8 mouse cellular contexts compared by ENCODE assay signal in genomic region chr5:140336680-140337079, GRCm38 (mm10). TPM values are rescaled to one million over a fixed set of nuclear protein-coding genes. Genes with fewer than 3 reads are reported as not detected.
DNase-seq lines count a peak whose midpoint lies in the region; ATAC-seq lines count a peak whose summit lies in the region.
"Had no signal": no experiment of that assay in that cellular context is flagged by ENCODE, and none has a peak within 500 bp of the region (broad histone marks: within the 10 kb centered on the region; RNA-seq: fewer than 3 reads in every experiment).

No protein-coding gene starts in this region.

- H3K27ac ChIP-seq in intestine, embryonic 14.5 days (ENCODE audit: low read depth): no peak overlapping the region
- no peak overlapping the region for H3K27ac ChIP-seq in intestine, embryonic 15.5 days
- H3K27ac ChIP-seq: liver, embryonic 15.5 days had no signal

- ATAC-seq in intestine, embryonic 14.5 days (replicated peaks; ENCODE audit: low FRiP score, low TSS enrichment, low read depth): no peak
- no peak for ATAC-seq in intestine, embryonic 15.5 days
- no peak for ATAC-seq in erythroid progenitor cell, adult 5-6 weeks (replicated peaks; ENCODE audit: low FRiP score, poor library complexity, severe bottlenecking)

- H3K4me2 ChIP-seq in intestine, embryonic 14.5 days (ENCODE audit: low read length): no peak overlapping the region
- no peak overlapping the region for H3K4me2 ChIP-seq in intestine, embryonic 15.5 days (replicated peaks)
- H3K4me2 ChIP-seq: liver, embryonic 15.5 days had no signal

- H3K4me3 ChIP-seq in intestine, embryonic 14.5 days (ENCODE audit: low read depth, low read length): no peak overlapping the region
- no peak overlapping the region for H3K4me3 ChIP-seq in intestine, embryonic 15.5 days (replicated peaks)
- H3K4me3 ChIP-seq: liver, embryonic 15.5 days had no signal

- 88% methylated on average over 1 of the region's 1 CpGs for WGBS in intestine, embryonic 14.5 days
- 81% methylated on average over 1 of the region's 1 CpGs for WGBS in intestine, embryonic 15.5 days

- peaks cover 47% of the 10 kb centered on the region for H3K36me3 ChIP-seq in intestine, embryonic 14.5 days (ENCODE audit: control insufficient read depth, insufficient read depth, low read length)
- H3K36me3 ChIP-seq in intestine, embryonic 15.5 days: peaks cover 18% of the 10 kb centered on the region; the same call in 1 of the 2 replicates

- no peak overlapping the region for H3K9ac ChIP-seq in intestine, embryonic 14.5 days (ENCODE audit: low read length)
- no peak overlapping the region for H3K9ac ChIP-seq in intestine, embryonic 15.5 days
- H3K9ac ChIP-seq: liver, embryonic 15.5 days had no signal

- no peaks in the 10 kb centered on the region for H3K9me3 ChIP-seq in intestine, embryonic 14.5 days (ENCODE audit: control insufficient read depth, low read length)
- H3K9me3 ChIP-seq in intestine, embryonic 15.5 days: no peaks in the 10 kb centered on the region
- H3K9me3 ChIP-seq: liver, embryonic 15.5 days had no signal

- H3K4me1 ChIP-seq in intestine, embryonic 14.5 days (replicated peaks; ENCODE audit: control insufficient read depth, insufficient read depth, low read length): no peaks in the 10 kb centered on the region
- 0 out of 2 replicates have a peak, but pooled peaks cover 5% of the 10 kb centered on the region for H3K4me1 ChIP-seq in intestine, embryonic 15.5 days (replicated peaks)

- peak; percentile 70 for DNase-seq in intestine, embryonic 14.5 days (ENCODE audit: low spot score)
- DNase-seq in urinary bladder, postnatal 25 days (ENCODE audit: low spot score): peak; percentile 39
- no peak for DNase-seq in urinary bladder, adult 2 months (ENCODE audit: low spot score)
- peak; percentile 33 to 44 for DNase-seq in cerebellum, postnatal 36 days
- peak; percentile 22 for DNase-seq in lung, postnatal 25 days (ENCODE audit: low spot score)

- no peaks in the 10 kb centered on the region for H3K27me3 ChIP-seq in intestine, embryonic 14.5 days (replicated peaks; ENCODE audit: control insufficient read depth, insufficient read depth, low read length)
- no peaks in the 10 kb centered on the region for H3K27me3 ChIP-seq in intestine, embryonic 15.5 days (replicated peaks)
- H3K27me3 ChIP-seq: liver, embryonic 15.5 days had no signal

RNA-seq across cellular contexts. Expression of gene Mrm2, which starts 5.0 kb away (rescaled TPM):
- polyA plus RNA-seq in intestine, embryonic 14.5 days (2014; fragmentation: Nextera tagmentation; extraction: Ambion mirVana): 19.5 and 20.9 TPM in 2 replicates
- 19.0 and 19.7 TPM in 2 replicates for polyA plus RNA-seq in intestine, embryonic 15.5 days (2015; fragmentation: Nextera tagmentation; extraction: Ambion mirVana)
- polyA plus RNA-seq in urinary bladder, adult 2 months (2012; rRNA removed): 11.8 and 12.0 TPM in 2 replicates
- total RNA-seq in erythroid progenitor cell, adult 5-6 weeks (2015; ENCODE audit: low replicate concordance): 3.6 TPM in 1 of 2 replicates, not detected in the other
- 1.4 and 2.4 TPM in 2 replicates for total RNA-seq in erythroid progenitor cell, adult 5-6 weeks (2017; ENCODE audit: low replicate concordance)

RNA-seq across cellular contexts. Expression of gene Nudt1, which starts 15.2 kb away (rescaled TPM):
- polyA plus RNA-seq in intestine, embryonic 14.5 days (2014; fragmentation: Nextera tagmentation; extraction: Ambion mirVana): 43.5 and 49.6 TPM in 2 replicates
- polyA plus RNA-seq in intestine, embryonic 15.5 days (2015; fragmentation: Nextera tagmentation; extraction: Ambion mirVana): 48.5 and 52.5 TPM in 2 replicates
- 19.0 and 21.6 TPM in 2 replicates for polyA plus RNA-seq in urinary bladder, adult 2 months (2012; rRNA removed)
- total RNA-seq in erythroid progenitor cell, adult 5-6 weeks (2015; ENCODE audit: low replicate concordance): 11.5 and 14.7 TPM in 2 replicates
- 7.1 and 10.1 TPM in 2 replicates for total RNA-seq in erythroid progenitor cell, adult 5-6 weeks (2017; ENCODE audit: low replicate concordance)

RNA-seq across cellular contexts. Expression of gene Mad1l1, which starts 15.3 kb away (rescaled TPM):
- 41.8 and 42.3 TPM in 2 replicates for polyA plus RNA-seq in intestine, embryonic 14.5 days (2014; fragmentation: Nextera tagmentation; extraction: Ambion mirVana)
- 34.7 and 38.0 TPM in 2 replicates for polyA plus RNA-seq in intestine, embryonic 15.5 days (2015; fragmentation: Nextera tagmentation; extraction: Ambion mirVana)
- 13.2 and 13.8 TPM in 2 replicates for polyA plus RNA-seq in urinary bladder, adult 2 months (2012; rRNA removed)
- total RNA-seq in erythroid progenitor cell, adult 5-6 weeks (2015; ENCODE audit: low replicate concordance): 25.9 and 29.3 TPM in 2 replicates
- 113 and 134 TPM in 2 replicates for total RNA-seq in erythroid progenitor cell, adult 5-6 weeks (2017; ENCODE audit: low replicate concordance)

RNA-seq across cellular contexts. Expression of gene Snx8, which starts 52.4 kb away (rescaled TPM):
- 7.7 and 9.3 TPM in 2 replicates for polyA plus RNA-seq in intestine, embryonic 14.5 days (2014; fragmentation: Nextera tagmentation; extraction: Ambion mirVana)
- 23.0 and 27.2 TPM in 2 replicates for polyA plus RNA-seq in intestine, embryonic 15.5 days (2015; fragmentation: Nextera tagmentation; extraction: Ambion mirVana)
- polyA plus RNA-seq in urinary bladder, adult 2 months (2012; rRNA removed): 18.6 and 19.4 TPM in 2 replicates
- total RNA-seq in erythroid progenitor cell, adult 5-6 weeks (2015; ENCODE audit: low replicate concordance): 0.84 and 1.1 TPM in 2 replicates
- 1.0 TPM in 1 of 2 replicates, not detected in the other for total RNA-seq in erythroid progenitor cell, adult 5-6 weeks (2017; ENCODE audit: low replicate concordance)
